Mouse (Mus musculus) neural tube, embryonic 13.5 days (tissue): ENCODE data around the gene Efcab5. TPM values are rescaled to one million over a fixed set of nuclear protein-coding genes. Genes with fewer than 3 reads are reported as not detected.

Source experiments
- ATAC-seq: fragments of 200-750 bp; cut with Nextera tagmentation; 2 replicates; pipeline ENCODE4 v1.8.0; 2017; ENCODE audit warnings: low read depth, mild to moderate bottlenecking, moderate TSS enrichment, moderate library complexity
- H3K27ac ChIP-seq: fragments of 300-500 bp; sonication (generic); replicated peaks from 2 replicates; pipeline ENCODE4 v1.5.1; 2015; ENCODE audit warnings: moderate library complexity, mild to moderate bottlenecking, inconsistent platforms
- H3K27me3 ChIP-seq: fragments of 300-500 bp; sonication (generic); 2 replicates; pipeline ENCODE4 v1.6.1; 2015; ENCODE audit warnings: mild to moderate bottlenecking, inconsistent platforms
- H3K36me3 ChIP-seq: fragments of 300-500 bp; sonication (generic); 2 replicates; pipeline ENCODE4 v1.6.1; 2015; ENCODE audit warnings: mild to moderate bottlenecking, inconsistent platforms
- H3K4me1 ChIP-seq: fragments of 300-500 bp; sonication (generic); replicated peaks from 2 replicates; pipeline ENCODE4 v1.6.1; 2015; ENCODE audit warnings: inconsistent platforms
- H3K4me2 ChIP-seq: fragments of 300-500 bp; sonication (generic); 2 replicates; pipeline ENCODE4 v1.6.1; 2015; ENCODE audit warnings: inconsistent platforms, mild to moderate bottlenecking, moderate library complexity
- H3K4me3 ChIP-seq: fragments of 300-500 bp; sonication (generic); 2 replicates; pipeline ENCODE4 v1.5.1; 2015; ENCODE audit warnings: mild to moderate bottlenecking, inconsistent platforms
- H3K9ac ChIP-seq: fragments of 300-500 bp; sonication (generic); 2 replicates; pipeline ENCODE4 v1.6.1; 2015; ENCODE audit warnings: moderate library complexity, mild to moderate bottlenecking, inconsistent platforms
- H3K9me3 ChIP-seq: fragments of 300-500 bp; sonication (generic); 2 replicates; pipeline ENCODE4 v1.6.1; 2016; ENCODE audit warnings: inconsistent platforms
- whole genome bisulfite sequencing: fragments of 180-500 bp; shearing (Covaris S2); methylation state at CpG from one replicate; pipeline ENCODE4 v1.1.7; 2015; 5-methylcytosine and 5-hydroxymethylcytosine counted together
- microRNA counts: library from miRNA; unstranded; fragments of <30 nt; microRNA quantifications from one replicate; lab custom pipeline; 2016
- microRNA-seq: library from miRNA; unstranded; fragments of <30 nt; microRNA quantifications from one replicate; pipeline ENCODE4, GENCODE M21; 2016
- polyA plus RNA-seq: library from polyadenylated mRNA; unstranded; fragments of >200 nt; fragmentation: Nextera tagmentation; extraction: Ambion mirVana; gene quantifications from 2 replicates; pipeline ENCODE4 v1.2.1, GENCODE M21; 2015

The Efcab5 gene
- polyA plus RNA-seq, 1 experiment from 2014 or later = 0.29 TPM

DNA sequence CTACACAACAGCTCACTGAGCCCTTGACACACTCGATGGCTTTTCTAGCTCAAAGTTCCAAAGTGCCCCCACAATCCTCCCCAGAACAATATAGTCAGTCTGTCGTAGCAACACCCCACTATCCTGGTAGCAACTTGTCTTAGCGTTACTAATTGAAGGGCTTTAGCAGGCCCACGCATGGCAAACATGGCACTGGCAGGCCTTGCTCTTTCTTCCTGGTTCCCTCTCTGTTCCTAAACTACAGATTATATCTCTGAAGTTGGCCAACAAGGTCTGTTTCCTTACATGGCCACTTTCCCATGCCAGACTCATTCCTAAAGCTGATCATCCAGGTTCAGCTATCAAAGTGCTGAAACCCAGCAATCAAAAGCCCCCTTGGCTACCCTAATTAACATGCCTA lies 146.9 kb downstream of the Efcab5 start:
- H3K27ac ChIP-seq = no peak overlapping the region
- H3K4me2 ChIP-seq = no peak overlapping the region
- H3K4me3 ChIP-seq = no peak overlapping the region
- ATAC-seq = no peak
- WGBS = 86% methylated on average over 4 of the region's 4 CpGs
- H3K36me3 ChIP-seq = peaks cover 20% of the 10 kb centered on the region
- H3K4me1 ChIP-seq = no peaks in the 10 kb centered on the region
- H3K27me3 ChIP-seq = no peaks in the 10 kb centered on the region
- H3K9me3 ChIP-seq = no peaks in the 10 kb centered on the region
- no peak overlapping the region for H3K9ac ChIP-seq

MicroRNAs within 50 kb of the gene (microRNA counts, 519-probe panel; counts per million panel counts)
- microRNA mmu-miR-423-3p (lab: Ali Mortazavi, UCI) (3,582 counts per million, percentile 50 among the panel's probes with 10 or more counts), microRNA mmu-miR-423-5p (lab: Ali Mortazavi, UCI) (3,607 counts per million, percentile 52 among the panel's probes with 10 or more counts)

Small RNAs within 50 kb of the gene (microRNA-seq; reads per million reads assigned to microRNA genes)
- 3,337 reads per million, percentile 89 among the genes with 10 or more reads in this experiment for gene Mir423

Other genes starting within 250 kb of the Efcab5 start
- 0.25 and 0.36 TPM in 2 replicates for gene Slc6a4, start 190.4 kb downstream of the Efcab5 start, polyA plus RNA-seq
- 59.2 and 64.6 TPM in 2 replicates for gene Nsrp1, start 110.5 kb downstream of the Efcab5 start, polyA plus RNA-seq
- gene Ssh2, start 27.3 kb upstream of the Efcab5 start, polyA plus RNA-seq = 13.4 and 15.1 TPM in 2 replicates